Mouse (Mus musculus): Measurements from ENCODE around the gene Tnni1.

Gene Tnni1

GRCm38 (mm10) chr1:135811016-135811646 lies 31.9 kb downstream of the Tnni1 start:
- peak; percentile 66 for DNase-seq

GRCm38 (mm10) chr1:135812205-135812604 lies 33.0 kb downstream of the Tnni1 start:
- DNase-seq, result no peak

- no peak for DNase-seq
Observed at GRCm38 (mm10) chr1:135812618-135813017, 33.4 kb downstream of the Tnni1 start.

GRCm38 (mm10) chr1:135813071-135813470 lies 33.8 kb downstream of the Tnni1 start:
- no peak for DNase-seq

- no peak for DNase-seq
Observed at GRCm38 (mm10) chr1:135813687-135814395, 34.6 kb downstream of the Tnni1 start.

GRCm38 (mm10) chr1:135814531-135814930 lies 35.3 kb downstream of the Tnni1 start:
- DNase-seq, result no peak

GRCm38 (mm10) chr1:135817595-135817994 lies 38.4 kb downstream of the Tnni1 start:
- DNase-seq, result no peak

GRCm38 (mm10) chr1:135818481-135819086 lies 39.4 kb downstream of the Tnni1 start, which contains the start of gene Lad1:
TSS of gene Lad1 (plus strand) at chr1:135818598.
- DNase-seq, result no peak

GRCm38 (mm10) chr1:135820071-135820470 lies 40.8 kb downstream of the Tnni1 start:
- no peak for DNase-seq

GRCm38 (mm10) chr1:135820736-135821364 lies 41.6 kb downstream of the Tnni1 start:
- DNase-seq, result no peak

GRCm38 (mm10) chr1:135821780-135822179 lies 42.5 kb downstream of the Tnni1 start:
- no peak for DNase-seq

GRCm38 (mm10) chr1:135828918-135829317 lies 49.7 kb downstream of the Tnni1 start:
- DNase-seq, result no peak

- DNase-seq, result no peak
Observed at GRCm38 (mm10) chr1:135834206-135834859, 55.1 kb downstream of the Tnni1 start.

GRCm38 (mm10) chr1:135834983-135835382 lies 55.7 kb downstream of the Tnni1 start:
- no peak for DNase-seq

GRCm38 (mm10) chr1:135835716-135836483 lies 56.7 kb downstream of the Tnni1 start, which contains the start of gene Tnnt2:
TSS of gene Tnnt2 (plus strand) at chr1:135836354.
- DNase-seq, result no peak

GRCm38 (mm10) chr1:135838626-135839025 lies 59.4 kb downstream of the Tnni1 start:
- no peak for DNase-seq

GRCm38 (mm10) chr1:135839065-135839464 lies 59.8 kb downstream of the Tnni1 start:
- no peak for DNase-seq

GRCm38 (mm10) chr1:135840675-135841395 lies 61.6 kb downstream of the Tnni1 start:
- no peak for DNase-seq

- DNase-seq, result no peak
Observed at GRCm38 (mm10) chr1:135843519-135844262, 64.5 kb downstream of the Tnni1 start.

- no peak for DNase-seq
Observed at GRCm38 (mm10) chr1:135844481-135844880, 65.2 kb downstream of the Tnni1 start.

GRCm38 (mm10) chr1:135846632-135847031 lies 67.4 kb downstream of the Tnni1 start:
- DNase-seq, result no peak
